Mouse (Mus musculus) adrenal gland, adult 18-20 months (tissue): ENCODE results near the gene Stub1. TPM values are rescaled to one million over a fixed set of nuclear protein-coding genes. Genes with fewer than 3 reads are reported as not detected.

Source experiments
- DNase-seq, 2 experiments: peaks; one replicate each; pipeline ENCODE4 v3.0.0; 2021 to 2022; ENCODE audit warnings: low spot score in 2 of 2
- microRNA-seq, 2 experiments: library from miRNA; unstranded; fragments of <30 nt; microRNA quantifications; one replicate each; pipeline ENCODE4 v1.2.0; 2021; ENCODE audit warnings: borderline number of aligned reads in 2 of 2
- total RNA-seq, 2 experiments: library from RNA; stranded (reverse); gene quantifications; 1 replicate in 1 of 2; 2 replicates in 1 of 2; pipeline ENCODE4 v1.2.3; 2021

The Stub1 gene
- total RNA-seq, 2 experiments from 2014 or later = 142 to 175 TPM

- DNase-seq = no peak
Observed at GRCm38 (mm10) chr17:25794998-25795397, 38.2 kb downstream of the Stub1 start.

GRCm38 (mm10) chr17:25794197-25794596, 39.0 kb downstream of the Stub1 start:
- no peak for DNase-seq

- peak; percentile 57 to 61 for DNase-seq
Observed at GRCm38 (mm10) chr17:25792615-25793014, 40.6 kb downstream of the Stub1 start, which contains the start of gene Fam173a. TSS of gene Fam173a (minus strand) at chr17:25792901.

GRCm38 (mm10) chr17:25791843-25792527, 41.2 kb downstream of the Stub1 start:
- peak; percentile 81 to 85 for DNase-seq

- no peak for DNase-seq
Observed at GRCm38 (mm10) chr17:25791320-25791842, 41.8 kb downstream of the Stub1 start.

GRCm38 (mm10) chr17:25786781-25787504, 46.3 kb downstream of the Stub1 start:
- DNase-seq = no peak

GRCm38 (mm10) chr17:25786280-25786679, 46.9 kb downstream of the Stub1 start, which contains the start of gene Ccdc78:
TSS of gene Ccdc78 (plus strand) at chr17:25786580.
- no peak for DNase-seq

GRCm38 (mm10) chr17:25785281-25785745, 47.9 kb downstream of the Stub1 start, which contains the start of gene Haghl:
TSS of gene Haghl (minus strand) at chr17:25785673.
- DNase-seq = peak; percentile 92

GRCm38 (mm10) chr17:25783861-25784574, 49.2 kb downstream of the Stub1 start:
- DNase-seq = no peak

GRCm38 (mm10) chr17:25783086-25783485, 50.1 kb downstream of the Stub1 start:
- no peak for DNase-seq

GRCm38 (mm10) chr17:25781339-25781738, 51.9 kb downstream of the Stub1 start:
- DNase-seq = no peak

Small RNA genes within 50 kb of the gene (microRNA-seq; reads per million reads assigned to microRNA genes)
- gene Mir3082 (1.9 to 2.4 reads per million in 2 experiments), gene Mir6966 (0 to 1.4 reads per million in 2 experiments)

Other genes starting within 250 kb of the Stub1 start
- gene Gng13, start 116.2 kb downstream of the Stub1 start, total RNA-seq = 1 to 10 TPM in 1 of 2 experiments, not detected in 1; 1.1 TPM
- gene Chtf18, start 106.0 kb downstream of the Stub1 start, total RNA-seq = 1 to 10 TPM; 2.6 to 2.7 TPM
- 10 to 100 TPM; 10.2 to 12.8 TPM for gene Rpusd1, start 105.7 kb downstream of the Stub1 start, total RNA-seq
- not detected for gene Mslnl, start 97.4 kb downstream of the Stub1 start, total RNA-seq
- gene Msln, start 79.0 kb downstream of the Stub1 start, total RNA-seq = 10 to 100 TPM in 1 of 2 experiments, 1 to 10 TPM in 1; 6.5 to 11.5 TPM
- gene Narfl, start 59.6 kb downstream of the Stub1 start, total RNA-seq = 10 to 100 TPM; 35.8 to 37.1 TPM
- 10 to 100 TPM; 17.4 to 23.7 TPM for gene Haghl, start 47.7 kb downstream of the Stub1 start, total RNA-seq
- gene Ccdc78, start 46.8 kb downstream of the Stub1 start, total RNA-seq = not detected
- gene Fam173a, start 40.5 kb downstream of the Stub1 start, total RNA-seq = 10 to 100 TPM; 78.0 to 89.1 TPM
- 1 to 10 TPM in 1 of 2 experiments, not detected in 1; 1.4 TPM for gene AC134908.4, start 37.7 kb downstream of the Stub1 start, total RNA-seq
- gene Metrn, start 36.3 kb downstream of the Stub1 start, total RNA-seq = 10 to 100 TPM; 23.7 to 25.7 TPM
- 10 to 100 TPM; 20.3 to 61.4 TPM for gene Fbxl16, start 24.3 kb downstream of the Stub1 start, total RNA-seq
- gene Wdr24, start 9.8 kb downstream of the Stub1 start, total RNA-seq = 10 to 100 TPM; 15.7 to 20.2 TPM
- 100 to 1,000 TPM in 1 of 2 experiments, 10 to 100 TPM in 1; 89.7 to 107 TPM for gene Jmjd8, start 4.5 kb downstream of the Stub1 start, total RNA-seq
- gene Rhbdl1, start 3.9 kb upstream of the Stub1 start, total RNA-seq = 10 to 100 TPM; 13.6 to 18.4 TPM
- 10 to 100 TPM in 1 of 2 experiments, 1 to 10 TPM in 1; 9.3 to 13.1 TPM for gene Gm20683, start 8.4 kb upstream of the Stub1 start, total RNA-seq
- gene Rhot2, start 11.4 kb upstream of the Stub1 start, total RNA-seq = 100 to 1,000 TPM; 110 TPM
- gene Wdr90, start 28.1 kb upstream of the Stub1 start, total RNA-seq = 10 to 100 TPM; 16.7 to 18.0 TPM
- gene Mcrip2, start 35.4 kb upstream of the Stub1 start, total RNA-seq = 100 to 1,000 TPM; 302 to 373 TPM
- 100 to 1,000 TPM in 1 of 2 experiments, 10 to 100 TPM in 1; 97.4 to 106 TPM for gene Mettl26, start 41.7 kb upstream of the Stub1 start, total RNA-seq
- 1 to 10 TPM in 1 of 2 experiments, under 1 TPM in 1; 0.93 to 2.0 TPM for gene Wfikkn1, start 47.5 kb upstream of the Stub1 start, total RNA-seq
- gene Rab40c, start 86.3 kb upstream of the Stub1 start, total RNA-seq = 10 to 100 TPM; 20.6 to 32.6 TPM
- gene Pigq, start 111.5 kb upstream of the Stub1 start, total RNA-seq = 100 to 1,000 TPM; 110 to 111 TPM
- gene Nhlrc4, start 111.6 kb upstream of the Stub1 start, total RNA-seq = not detected
- gene A930017K11Rik, start 119.2 kb upstream of the Stub1 start, total RNA-seq = not detected
- 10 to 100 TPM; 22.6 to 24.4 TPM for gene Capn15, start 152.4 kb upstream of the Stub1 start, total RNA-seq
- gene Rab11fip3, start 236.2 kb upstream of the Stub1 start, total RNA-seq = 10 to 100 TPM; 22.6 to 24.6 TPM